Mouse (Mus musculus): ENCODE data around the gene Myo15b. TPM values are rescaled to one million over a fixed set of nuclear protein-coding genes. Genes with fewer than 3 reads are reported as not detected.

Myo15b gene
- total RNA-seq (2014; fragmentation: Nextera tagmentation) (0.11 TPM in 1 of 2 replicates, not detected in the other), total RNA-seq (2017) (0.69 TPM in 1 of 2 replicates, not detected in the other)

DNA sequence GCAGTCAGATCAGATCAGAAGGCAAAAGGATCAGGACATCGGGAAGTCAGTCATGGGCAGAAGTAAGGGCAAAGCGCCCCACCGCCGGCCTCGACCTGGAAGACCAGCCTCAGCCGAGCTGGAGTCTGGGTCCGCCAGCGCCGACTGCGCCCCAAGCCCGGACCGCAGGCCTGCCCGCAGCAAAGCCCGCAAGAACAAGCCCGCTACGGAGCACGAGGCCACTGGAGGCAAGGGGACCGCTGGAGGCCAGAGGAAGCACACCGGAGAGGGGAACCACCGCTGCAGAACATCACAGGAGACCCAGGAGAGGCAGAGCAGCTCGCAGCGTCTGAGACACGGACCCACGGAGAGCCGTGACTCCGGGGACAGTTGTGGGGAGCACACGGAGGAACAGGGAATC, at the start of gene Myo15b:
Gene Myo15b (plus strand): TSS at position 53 of the 400 bp plus-strand sequence.
- ATAC-seq (replicated peaks; ENCODE audit: low FRiP score, low TSS enrichment, poor library complexity, severe bottlenecking): no peak

DNA sequence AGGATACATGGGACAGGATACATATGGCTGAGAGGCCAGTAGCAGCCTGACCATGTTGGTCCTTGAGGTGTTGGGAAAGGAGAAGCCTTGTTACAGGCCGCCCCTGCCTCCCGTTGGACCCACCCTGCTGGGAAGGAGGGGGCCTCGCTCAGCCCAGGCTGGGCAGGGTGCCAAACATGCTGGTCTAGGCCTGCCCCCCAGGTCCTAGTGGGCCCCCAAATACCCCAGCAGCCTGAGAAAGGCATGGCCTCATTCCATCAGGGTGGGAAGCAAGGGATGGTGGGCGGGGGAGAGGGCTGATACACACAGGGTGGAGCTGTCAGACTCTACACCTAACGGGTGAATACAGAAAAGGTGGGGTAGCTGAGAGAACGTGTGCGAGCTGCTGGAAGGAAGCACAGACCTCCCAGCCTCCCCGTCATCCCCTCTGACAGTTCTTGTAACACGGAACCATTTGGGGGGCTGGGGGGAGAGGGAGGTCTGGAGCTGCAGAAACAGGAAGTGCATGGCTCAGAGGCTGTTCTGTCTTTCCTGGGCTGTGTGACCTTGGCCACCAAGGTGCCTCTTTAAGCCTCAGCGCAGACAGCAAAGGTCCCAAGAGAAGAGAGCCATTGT, 49.4 kb upstream of the Myo15b start:
- no peak for ATAC-seq (replicated peaks; ENCODE audit: low FRiP score, low TSS enrichment, poor library complexity, severe bottlenecking)

DNA sequence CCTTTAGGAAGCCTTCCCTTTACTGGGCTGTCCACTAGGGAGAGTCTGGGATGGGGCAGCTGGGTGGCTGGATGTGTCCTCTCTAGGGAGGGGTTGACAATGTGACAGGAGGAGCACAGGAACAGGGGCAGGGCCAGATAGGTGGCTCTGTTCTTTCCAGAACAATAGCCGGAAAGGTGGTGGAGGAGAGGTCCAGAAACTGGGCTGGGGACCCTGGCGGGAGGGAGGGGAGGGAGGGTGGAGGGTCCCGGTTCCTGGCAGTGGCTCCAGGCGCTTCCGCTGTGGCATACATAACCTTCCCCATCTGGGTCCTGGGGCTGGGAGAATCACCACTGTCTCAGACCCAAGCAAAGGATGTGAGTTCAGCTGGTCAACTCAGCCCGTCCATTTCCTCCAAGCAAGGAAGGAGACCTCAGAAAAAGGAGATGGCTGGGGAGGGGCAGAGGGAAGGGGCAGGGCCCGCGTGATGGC, 48.9 kb upstream of the Myo15b start:
- ATAC-seq (replicated peaks; ENCODE audit: low FRiP score, low TSS enrichment, poor library complexity, severe bottlenecking): no peak

DNA sequence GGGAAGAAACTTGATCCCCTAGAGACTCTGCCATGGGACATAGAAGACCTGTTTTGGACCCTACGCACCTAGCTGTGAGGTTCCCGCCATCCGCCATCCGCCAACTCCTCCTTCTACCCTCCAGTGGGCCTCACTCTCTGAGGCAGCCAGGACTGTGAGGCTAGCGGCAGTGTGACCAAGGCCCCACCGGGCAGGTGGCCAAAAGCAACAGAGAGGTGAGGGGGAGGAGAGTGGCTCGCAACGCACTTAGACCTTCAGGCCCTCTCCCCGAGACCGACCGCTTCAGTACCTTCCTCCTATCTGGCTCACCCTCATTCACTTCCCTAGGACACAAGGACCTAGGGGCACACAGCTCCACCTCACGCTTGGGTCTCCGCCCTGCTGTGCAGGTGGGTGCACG, 47.8 kb upstream of the Myo15b start:
- no peak for ATAC-seq (replicated peaks; ENCODE audit: low FRiP score, low TSS enrichment, poor library complexity, severe bottlenecking)

DNA sequence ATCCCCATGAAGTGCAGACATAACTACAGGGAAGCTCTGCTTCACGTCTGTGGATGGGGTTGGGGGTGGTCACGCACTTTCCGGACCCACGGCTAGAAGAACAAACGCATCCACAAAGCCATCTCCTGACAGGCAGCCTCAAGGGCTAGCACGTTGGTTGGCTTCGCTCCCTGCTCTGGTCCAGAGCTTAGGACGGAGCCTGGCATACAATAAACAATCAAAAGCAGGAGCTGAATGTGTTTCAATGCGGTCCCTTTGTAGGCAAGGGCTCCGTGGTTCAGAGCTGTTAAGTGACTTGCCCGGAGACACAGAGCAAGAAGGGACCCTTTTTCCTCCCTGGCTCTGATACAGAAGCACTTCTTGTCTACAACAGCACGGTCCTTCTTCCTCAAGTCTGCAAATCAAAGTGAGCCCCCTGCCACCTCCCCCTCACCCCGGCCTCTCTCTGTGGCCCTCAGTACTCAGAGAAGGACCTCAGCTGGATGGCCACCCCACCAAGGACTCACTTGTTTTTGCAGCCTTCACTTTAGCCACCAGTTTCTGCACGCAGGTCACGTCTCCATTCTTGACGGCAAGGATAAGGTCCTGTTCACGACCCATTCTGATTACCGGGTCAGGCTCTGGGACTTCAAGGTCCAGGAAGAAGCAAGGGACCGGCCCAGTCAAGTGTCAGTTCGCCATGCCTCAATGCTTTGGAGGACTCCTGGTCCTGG, 46.7 kb upstream of the Myo15b start:
- no peak for ATAC-seq (replicated peaks; ENCODE audit: low FRiP score, low TSS enrichment, poor library complexity, severe bottlenecking)

DNA sequence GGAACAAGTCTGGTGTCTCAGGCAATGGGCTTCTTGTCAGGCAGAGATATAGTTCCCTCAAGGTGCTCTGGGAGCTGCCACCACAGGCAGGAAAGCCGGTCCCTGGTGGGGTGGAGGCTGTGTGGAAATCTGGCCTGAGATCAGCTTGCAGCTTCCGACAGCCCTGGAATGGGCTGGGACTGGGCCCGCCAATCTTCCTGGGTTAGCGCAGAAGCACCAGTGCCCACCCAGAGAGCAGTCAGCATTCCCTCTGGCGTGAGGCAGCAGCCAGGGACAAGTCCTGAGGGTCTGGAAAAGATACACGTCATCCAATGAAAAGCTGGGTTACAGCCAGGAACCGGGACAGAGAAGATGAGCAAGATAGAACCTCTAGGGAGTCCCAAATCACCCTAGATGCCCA, 46.1 kb upstream of the Myo15b start:
- no peak for ATAC-seq (replicated peaks; ENCODE audit: low FRiP score, low TSS enrichment, poor library complexity, severe bottlenecking)

DNA sequence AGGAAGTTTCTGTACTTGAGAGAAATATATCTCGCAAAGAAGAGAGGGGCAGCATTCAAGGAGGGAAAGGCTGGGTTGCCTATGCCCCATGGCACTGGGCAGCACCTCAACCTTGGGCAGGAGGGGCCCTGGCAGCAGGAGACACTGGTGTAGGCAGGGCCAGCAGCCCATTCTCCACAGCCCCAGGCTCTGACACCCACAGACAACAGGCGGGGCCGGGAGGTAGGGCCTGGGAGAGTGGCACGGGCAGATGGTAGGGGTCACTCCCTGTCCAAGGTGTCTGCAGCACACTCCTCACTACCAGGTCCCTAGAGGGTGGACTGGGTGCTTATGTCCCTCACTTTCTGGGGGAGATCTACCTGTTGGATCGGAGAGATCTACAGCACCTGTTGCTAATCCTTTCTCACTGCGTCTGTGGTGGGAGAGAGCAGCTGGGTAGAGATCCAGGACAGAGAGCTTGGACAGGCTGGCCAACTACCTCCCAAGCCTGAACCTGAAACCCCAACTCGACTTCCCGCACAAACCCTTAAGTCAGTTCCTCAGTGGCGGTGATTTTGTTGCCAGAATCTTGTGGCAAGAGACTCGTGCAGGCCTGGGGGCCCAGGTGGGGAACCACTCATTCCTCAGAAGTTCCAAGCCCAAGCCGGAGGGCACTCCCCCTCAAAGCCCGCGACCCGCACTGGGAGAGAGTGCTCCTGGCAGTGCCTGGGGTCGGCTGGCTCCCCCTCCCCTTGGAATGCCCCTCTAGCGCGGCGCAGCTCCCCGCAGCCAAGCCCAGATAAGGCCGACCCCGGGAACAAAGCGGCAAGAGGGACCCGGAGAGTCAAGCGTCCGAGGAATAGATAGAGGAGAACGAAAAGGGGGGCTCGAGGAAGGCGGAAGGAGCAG, 45.4 kb upstream of the Myo15b start:
- no peak for ATAC-seq (replicated peaks; ENCODE audit: low FRiP score, low TSS enrichment, poor library complexity, severe bottlenecking)

DNA sequence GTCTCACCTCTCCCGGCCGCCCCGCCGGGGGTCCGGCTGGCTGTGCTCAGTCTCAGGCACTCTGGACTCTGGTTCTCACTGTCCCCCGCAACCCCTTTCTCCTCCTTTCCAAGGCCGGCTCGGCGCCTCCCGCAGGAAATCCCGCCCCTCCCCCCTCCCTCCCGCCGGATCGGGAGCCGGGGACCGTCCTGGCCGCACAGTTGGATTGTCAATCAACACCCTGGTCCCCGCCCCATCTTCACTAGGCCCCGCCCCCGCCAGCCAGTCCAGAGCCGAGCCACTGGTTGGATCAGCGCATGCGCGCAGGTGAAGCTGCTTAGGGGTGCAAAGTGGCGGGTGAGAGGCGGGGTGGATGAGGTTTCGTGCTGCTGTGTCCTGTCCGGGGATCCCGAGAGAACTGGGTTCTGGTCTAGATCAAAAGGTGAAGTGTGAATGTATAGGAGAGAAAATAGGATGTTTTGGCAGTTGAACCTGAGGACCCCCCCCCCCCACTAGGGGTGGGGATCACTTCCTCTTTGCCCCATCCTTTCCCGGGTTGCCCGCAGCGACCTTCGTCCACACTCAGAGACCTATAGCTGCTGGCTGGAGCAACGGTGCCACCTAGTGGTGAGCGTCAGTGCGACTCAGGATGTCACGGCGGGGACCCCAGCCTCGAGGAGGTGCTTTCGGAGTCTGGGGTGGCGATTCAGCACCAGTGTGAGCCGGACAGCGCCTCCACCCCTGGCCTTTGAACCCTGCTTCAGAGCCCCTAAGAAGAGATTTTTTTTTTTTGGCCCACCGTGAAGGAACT, 44.5 kb upstream of the Myo15b start, which contains the start of gene Caskin2:
Gene Caskin2 (minus strand): TSS at position 133 of the 790 bp plus-strand sequence.
- ATAC-seq (replicated peaks; ENCODE audit: low FRiP score, low TSS enrichment, poor library complexity, severe bottlenecking): peak; percentile 87

DNA sequence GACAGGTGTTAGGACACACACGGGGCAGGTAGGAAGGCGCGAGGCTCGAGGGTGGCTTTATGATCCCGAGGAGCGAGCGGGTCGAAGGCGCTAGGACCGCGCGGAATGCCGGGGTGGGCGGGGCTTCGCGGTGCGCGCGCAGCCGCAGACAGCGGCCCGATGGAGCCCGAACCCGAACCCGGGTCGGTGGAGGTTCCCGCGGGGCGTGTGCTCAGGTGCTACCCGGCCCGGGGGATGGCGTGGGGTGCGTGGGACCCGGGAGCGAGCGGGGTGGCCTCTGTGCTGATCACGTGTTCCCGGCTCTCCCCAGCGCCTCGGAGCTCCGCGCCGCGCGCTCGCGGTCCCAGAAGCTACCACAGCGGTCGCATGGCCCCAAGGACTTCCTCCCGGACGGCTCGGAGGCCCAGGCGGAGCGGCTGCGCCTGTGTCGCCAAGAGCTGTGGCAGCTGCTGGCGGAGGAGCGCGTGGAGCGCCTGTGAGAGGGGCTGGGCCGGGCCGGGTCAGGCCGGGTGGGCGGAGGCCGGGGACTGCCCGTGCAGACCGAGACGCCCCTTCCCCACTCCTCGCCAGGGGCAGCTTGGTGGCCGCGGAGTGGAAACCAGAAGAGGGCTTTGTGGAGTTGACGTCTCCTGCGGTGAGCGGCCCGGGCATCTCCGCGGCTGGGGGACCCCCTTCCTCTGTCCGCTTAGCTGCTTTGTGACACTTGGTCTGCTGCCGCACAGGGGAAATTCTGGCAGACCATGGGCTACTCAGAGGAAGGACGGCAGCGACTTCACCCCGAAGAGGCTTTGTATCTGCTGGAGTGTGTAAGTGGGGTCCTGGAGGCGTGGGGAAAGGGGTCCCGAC, 43.4 kb upstream of the Myo15b start, which contains the start of gene Tsen54:
Gene Tsen54 (plus strand): TSS at position 120 of the 846 bp plus-strand sequence.
- ATAC-seq (replicated peaks; ENCODE audit: low FRiP score, low TSS enrichment, poor library complexity, severe bottlenecking): peak; percentile 26; the same call in 1 of the 2 replicates

DNA sequence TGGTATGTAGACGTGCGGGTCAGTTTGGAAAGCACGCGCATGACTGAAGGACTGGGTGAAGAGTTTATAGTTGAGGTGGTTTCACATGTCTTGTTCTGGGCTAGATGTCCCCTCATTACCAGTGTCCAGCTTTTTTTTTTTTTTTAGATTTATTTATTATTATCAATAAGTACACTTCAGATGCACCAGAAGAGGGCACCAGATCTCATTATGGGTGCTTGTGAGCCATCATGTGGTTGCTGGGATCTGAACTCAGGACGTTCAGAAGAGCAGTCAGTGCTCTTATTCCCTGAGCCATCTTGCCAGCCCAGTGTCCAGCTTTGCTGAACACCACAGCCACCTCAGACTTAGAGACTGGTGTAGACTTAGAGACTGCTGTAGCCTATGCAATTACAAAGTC, 40.9 kb upstream of the Myo15b start:
- ATAC-seq (replicated peaks; ENCODE audit: low FRiP score, low TSS enrichment, poor library complexity, severe bottlenecking): no peak

DNA sequence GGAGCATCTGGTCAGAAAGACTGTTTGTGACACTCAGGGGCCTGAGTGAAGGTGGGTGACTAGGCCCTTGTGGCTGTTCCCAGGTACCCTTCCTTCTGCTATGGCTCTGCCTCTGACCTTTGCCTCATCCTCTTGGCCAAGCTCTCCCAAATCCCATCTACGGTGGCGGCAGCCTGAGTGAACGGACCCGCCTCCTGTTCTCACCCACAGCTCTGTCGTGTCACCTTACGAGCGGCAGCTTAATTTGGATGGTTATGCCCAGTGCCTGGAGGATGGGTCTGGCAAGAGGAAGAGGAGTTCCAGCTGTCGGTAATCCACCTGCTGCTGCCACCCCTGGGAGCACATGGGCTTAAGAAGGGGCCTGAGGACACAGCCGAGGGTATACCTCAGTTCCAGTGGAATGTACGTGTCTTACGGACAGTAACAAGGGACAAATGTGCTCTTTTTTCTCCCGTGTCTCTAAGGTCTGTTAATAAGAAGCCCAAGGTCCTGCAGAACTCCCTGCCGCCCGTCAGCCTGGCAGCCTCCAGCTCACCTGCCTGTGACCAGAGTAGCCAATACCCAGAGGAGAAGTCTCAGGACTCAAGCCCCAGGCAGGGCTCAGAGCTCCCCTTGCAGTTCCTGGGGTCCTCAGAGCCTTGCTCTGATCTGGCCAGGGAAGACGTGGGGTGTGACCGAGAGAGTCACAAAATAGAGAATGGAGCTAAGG, 38.1 kb upstream of the Myo15b start:
- ATAC-seq (replicated peaks; ENCODE audit: low FRiP score, low TSS enrichment, poor library complexity, severe bottlenecking): no peak

DNA sequence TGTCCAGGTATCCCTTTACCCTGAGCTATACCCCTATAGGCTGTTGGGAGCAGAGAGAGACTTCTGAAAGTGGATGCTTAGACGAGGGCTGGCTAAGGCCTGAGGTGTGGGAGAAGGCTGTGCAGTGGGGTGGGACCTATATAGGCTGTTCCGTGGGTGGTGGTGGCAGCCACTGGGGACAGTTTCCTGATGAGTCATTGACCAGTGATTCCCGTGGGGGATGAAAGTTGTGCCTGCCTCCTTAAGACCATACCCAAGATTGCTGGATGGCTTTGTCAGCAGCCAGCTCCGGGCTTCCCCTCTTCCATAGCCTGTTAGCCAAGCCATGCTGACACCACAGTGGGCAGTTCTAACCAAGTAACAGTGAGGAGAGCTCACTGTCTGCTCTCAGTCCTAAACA, 37.2 kb upstream of the Myo15b start:
- ATAC-seq (replicated peaks; ENCODE audit: low FRiP score, low TSS enrichment, poor library complexity, severe bottlenecking): no peak

DNA sequence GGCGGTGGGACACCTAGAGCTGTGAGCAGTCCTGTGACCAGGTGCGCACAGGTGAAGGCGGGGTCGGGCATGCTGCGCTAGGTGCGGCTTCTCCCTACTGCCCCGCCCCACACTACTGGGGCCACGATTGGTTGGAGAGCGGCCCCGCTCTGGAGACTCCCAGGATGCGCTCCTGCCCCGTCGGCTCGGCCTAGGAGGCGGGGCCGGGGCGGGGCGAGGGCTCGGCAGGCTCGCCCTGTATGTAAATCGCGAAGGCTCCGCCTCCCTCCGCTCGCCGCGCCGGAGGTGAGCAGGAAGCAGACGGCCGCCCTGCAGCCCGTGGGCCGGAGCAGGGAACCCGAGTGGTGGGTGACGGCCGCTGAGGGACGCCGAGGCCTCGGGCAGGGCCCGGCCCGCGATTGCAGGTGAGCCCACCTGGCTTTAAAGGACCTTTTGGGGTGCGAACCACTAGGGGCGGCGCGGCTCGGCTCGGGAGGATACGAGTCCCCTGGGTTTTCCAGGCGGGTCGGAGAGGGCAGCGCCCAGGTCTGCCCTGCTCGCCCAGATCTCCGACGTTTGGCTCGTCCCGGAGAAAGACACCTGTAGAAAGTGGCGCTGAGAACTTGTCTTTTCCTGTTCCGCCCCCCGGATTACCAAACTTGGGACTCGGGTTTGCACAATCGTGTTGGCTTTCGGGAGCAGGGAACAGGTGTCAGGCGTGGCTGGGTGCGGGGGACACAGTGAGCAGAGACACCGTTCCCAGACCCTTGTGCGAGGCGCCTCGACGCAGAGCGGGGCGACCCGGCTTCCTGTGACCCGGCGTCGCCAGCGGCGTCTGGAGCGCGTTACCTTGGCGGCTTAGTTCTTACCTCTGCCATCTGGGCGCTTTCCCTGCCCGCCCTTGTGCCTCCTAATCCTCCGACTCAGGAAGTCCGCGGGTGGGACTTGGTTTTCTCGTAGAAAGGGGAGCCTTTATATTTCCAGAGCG, 34.1 kb upstream of the Myo15b start, which contains the start of gene Llgl2:
Gene Llgl2 (plus strand): TSS at position 276 of the 967 bp plus-strand sequence.
- peak; percentile 89 for ATAC-seq (replicated peaks; ENCODE audit: low FRiP score, low TSS enrichment, poor library complexity, severe bottlenecking)

DNA sequence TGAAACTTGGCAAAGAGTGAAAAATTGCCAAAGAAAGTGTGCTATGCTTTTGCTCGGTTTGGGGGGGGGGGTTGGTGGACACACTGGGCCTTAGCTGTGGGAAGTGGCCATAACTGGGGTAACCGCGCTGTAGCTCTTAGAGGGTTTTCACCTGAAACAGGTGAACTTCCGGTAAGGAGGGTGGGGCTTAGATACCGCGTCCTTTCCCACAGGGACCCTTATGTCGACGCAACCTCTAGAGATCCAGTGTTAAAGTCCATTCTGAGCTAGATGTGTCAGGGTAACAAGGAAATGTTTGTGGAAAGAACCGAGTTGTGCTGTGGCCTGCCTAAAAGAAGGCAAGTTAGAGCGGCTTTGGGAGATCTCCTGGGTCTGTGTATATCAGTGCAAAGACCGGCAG, 33.4 kb upstream of the Myo15b start:
- no peak for ATAC-seq (replicated peaks; ENCODE audit: low FRiP score, low TSS enrichment, poor library complexity, severe bottlenecking)

DNA sequence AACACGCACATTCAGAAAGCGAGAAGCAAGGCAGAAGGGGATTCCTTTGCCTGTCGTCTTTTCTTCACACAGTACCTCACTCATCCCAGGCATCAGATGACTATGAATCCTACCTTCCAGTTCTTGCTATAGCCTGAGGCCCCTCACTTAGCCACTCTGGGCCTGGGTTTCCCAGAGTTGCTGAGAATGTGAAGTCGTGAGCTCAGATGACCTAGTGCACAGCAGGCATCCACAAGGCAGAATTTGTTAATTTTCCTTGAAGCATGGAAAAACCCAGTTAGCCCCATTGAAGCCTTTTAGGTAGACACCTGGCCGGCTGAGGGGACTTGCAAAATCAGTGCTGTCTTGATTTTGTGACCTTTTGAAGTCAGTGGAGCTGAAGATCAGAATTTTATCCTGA, 31.7 kb upstream of the Myo15b start:
- no peak for ATAC-seq (replicated peaks; ENCODE audit: low FRiP score, low TSS enrichment, poor library complexity, severe bottlenecking)

DNA sequence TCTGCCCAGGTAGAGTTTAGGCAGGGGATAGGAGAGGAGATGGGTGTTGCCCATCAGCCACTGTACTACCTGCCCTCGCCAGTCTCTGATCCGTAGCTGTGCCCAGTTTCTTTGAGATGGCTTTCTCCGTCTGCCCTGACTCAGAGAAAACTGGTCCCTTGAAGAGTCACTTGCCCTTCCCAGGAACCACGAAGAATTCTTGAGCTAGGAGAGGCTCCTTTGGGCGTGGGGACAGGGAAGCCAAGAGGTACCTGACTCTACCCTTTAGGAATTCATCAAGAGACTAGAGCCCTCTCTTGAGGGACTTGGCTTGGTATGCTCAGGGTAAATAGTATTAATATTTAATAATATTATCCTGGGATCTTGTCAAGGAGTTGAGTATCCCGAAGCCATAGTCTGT, 30.6 kb upstream of the Myo15b start:
- no peak for ATAC-seq (replicated peaks; ENCODE audit: low FRiP score, low TSS enrichment, poor library complexity, severe bottlenecking)

All from megakaryocyte-erythroid progenitor cell, adult 5-6 weeks (primary cell).